Mouse (Mus musculus): Measurements from ENCODE around the gene Rab22a. TPM values are rescaled to one million over a fixed set of nuclear protein-coding genes. Genes with fewer than 3 reads are reported as not detected.

The Rab22a gene
- 4.2 and 18.2 TPM in 2 replicates for polyA plus RNA-seq (2021; fragmentation: Nextera tagmentation)
- long read RNA-seq, experiment 1, full-length matches to known transcripts: 6 of 28 reads
- long read RNA-seq, experiment 1, partial matches to known transcripts: 3 of 28 reads
- long read RNA-seq, experiment 1, other reads (novel, unspliced or antisense): 19 of 28 reads
- long read RNA-seq, experiment 2, full-length matches to known transcripts: 2 of 22 reads
- long read RNA-seq, experiment 2, partial matches to known transcripts: 1 of 22 reads
- long read RNA-seq, experiment 2, other reads (novel, unspliced or antisense): 19 of 22 reads

GRCm38 (mm10) chr2:173659057-173659925, at the start of gene Rab22a:
Gene Rab22a (plus strand): TSS chr2:173659760.

GRCm38 (mm10) chr2:173719115-173719514, 59.6 kb downstream of the Rab22a start, which contains the start of gene 1700010B08Rik:
Gene 1700010B08Rik (plus strand): TSS chr2:173719415.

GRCm38 (mm10) chr2:173737222-173737989, 77.8 kb downstream of the Rab22a start, which contains the start of gene Vapb:
Gene Vapb (plus strand): TSS chr2:173737511.

Other genes with a start within 250 kb of the Rab22a start
- gene 1700021F07Rik, start 137.2 kb upstream of the Rab22a start, polyA plus RNA-seq (2021; fragmentation: Nextera tagmentation): not detected in 2 replicates
- gene Ankrd60, start 81.4 kb upstream of the Rab22a start, polyA plus RNA-seq (2021; fragmentation: Nextera tagmentation): not detected in 2 replicates
- gene 1700010B08Rik, start 59.7 kb downstream of the Rab22a start, polyA plus RNA-seq (2021; fragmentation: Nextera tagmentation): not detected in 2 replicates
- gene Vapb, start 77.8 kb downstream of the Rab22a start, polyA plus RNA-seq (2021; fragmentation: Nextera tagmentation): 5.2 and 8.9 TPM in 2 replicates

Measured in left cerebral cortex, adult 6 months (tissue).